Mouse (Mus musculus) thymus, postnatal 0 days (tissue): ENCODE measurements around the gene Gimap7. TPM values are rescaled to one million over a fixed set of nuclear protein-coding genes. Genes with fewer than 3 reads are reported as not detected.
A peak's percentile ranks its signal among the peaks of the same experiment; 100 is the strongest.

Source experiments
- DNase-seq: peaks from one replicate; pipeline ENCODE4 v3.0.0-alpha.2; 2015; ENCODE audit warnings: low spot score
- polyA plus RNA-seq: library from polyadenylated mRNA; unstranded; fragments of >200 nt; fragmentation: Nextera tagmentation; extraction: Ambion mirVana; gene quantifications from 2 replicates; pipeline ENCODE4 v1.2.1, GENCODE M21; 2015

The Gimap7 gene
- polyA plus RNA-seq, 1 experiment from 2014 or later, result 6.5 TPM

GRCm38 (mm10) chr6:48689320-48689719, 29.1 kb upstream of the Gimap7 start:
- no peak for DNase-seq

GRCm38 (mm10) chr6:48692962-48693361, 25.5 kb upstream of the Gimap7 start:
- no peak for DNase-seq

GRCm38 (mm10) chr6:48696830-48697554, 21.4 kb upstream of the Gimap7 start:
- no peak for DNase-seq

- DNase-seq, result no peak
These were observed 20.9 kb upstream of the Gimap7 start for GRCm38 (mm10) chr6:48697555-48697930.

GRCm38 (mm10) chr6:48698066-48698856, 20.2 kb upstream of the Gimap7 start:
- no peak for DNase-seq

- DNase-seq, result no peak
These were observed 19.5 kb upstream of the Gimap7 start for GRCm38 (mm10) chr6:48698888-48699287.

- no peak for DNase-seq
These were observed 18.0 kb upstream of the Gimap7 start for GRCm38 (mm10) chr6:48700251-48701075.

GRCm38 (mm10) chr6:48702146-48702545, 16.3 kb upstream of the Gimap7 start:
- no peak for DNase-seq

GRCm38 (mm10) chr6:48702601-48703000, 15.8 kb upstream of the Gimap7 start:
- DNase-seq, result no peak

GRCm38 (mm10) chr6:48704146-48704545, 14.3 kb upstream of the Gimap7 start:
- no peak for DNase-seq

GRCm38 (mm10) chr6:48706130-48706529, 12.3 kb upstream of the Gimap7 start:
- no peak for DNase-seq

GRCm38 (mm10) chr6:48720326-48720725, 1.9 kb downstream of the Gimap7 start:
- no peak for DNase-seq

GRCm38 (mm10) chr6:48723468-48723867, 5.0 kb downstream of the Gimap7 start:
- DNase-seq, result no peak

- no peak for DNase-seq
These were observed 7.1 kb downstream of the Gimap7 start for GRCm38 (mm10) chr6:48725476-48725875.

- peak; percentile 56 for DNase-seq
These were observed 9.3 kb downstream of the Gimap7 start for GRCm38 (mm10) chr6:48727761-48728160.

- peak; percentile 94 for DNase-seq
These were observed 14.5 kb downstream of the Gimap7 start for GRCm38 (mm10) chr6:48732864-48733304.

- DNase-seq, result peak; percentile 40
These were observed 15.2 kb downstream of the Gimap7 start for GRCm38 (mm10) chr6:48733660-48734059.

GRCm38 (mm10) chr6:48737053-48737452, 18.6 kb downstream of the Gimap7 start:
- DNase-seq, result no peak

GRCm38 (mm10) chr6:48737688-48738087, 19.3 kb downstream of the Gimap7 start:
- DNase-seq, result no peak

- peak; percentile 80 for DNase-seq
These were observed 20.7 kb downstream of the Gimap7 start, which contains the start of gene Gimap1 for GRCm38 (mm10) chr6:48738961-48739779. Gene Gimap1, plus strand, starts transcription at chr6:48739054.

- DNase-seq, result no peak
These were observed 21.3 kb downstream of the Gimap7 start for GRCm38 (mm10) chr6:48739780-48740055.
